Mouse (Mus musculus) limb, embryonic 13.5 days (tissue): ENCODE data around the gene Cnih4. TPM values are rescaled to one million over a fixed set of nuclear protein-coding genes. Genes with fewer than 3 reads are reported as not detected.

Source experiments
- ATAC-seq: fragments of 200-750 bp; cut with Nextera tagmentation; 2 replicates; pipeline ENCODE4 v1.8.0; 2017; ENCODE audit warnings: low read depth, moderate number of reproducible peaks, moderate TSS enrichment; ENCODE audit not compliant: low FRiP score
- H3K27ac ChIP-seq: fragments of 300-500 bp; sonication (generic); 2 replicates; pipeline ENCODE4 v1.5.1; 2015; ENCODE audit warnings: inconsistent platforms, mild to moderate bottlenecking, moderate library complexity
- H3K27me3 ChIP-seq: fragments of 300-500 bp; sonication (generic); 2 replicates; pipeline ENCODE4 v1.6.1; 2015; ENCODE audit warnings: mild to moderate bottlenecking, inconsistent platforms
- H3K36me3 ChIP-seq: fragments of 300-500 bp; sonication (generic); 2 replicates; pipeline ENCODE4 v1.6.1; 2015; ENCODE audit warnings: inconsistent platforms, mild to moderate bottlenecking, moderate library complexity
- H3K4me1 ChIP-seq: fragments of 300-500 bp; sonication (generic); 2 replicates; pipeline ENCODE4 v1.6.1; 2015; ENCODE audit warnings: inconsistent platforms
- H3K4me2 ChIP-seq: fragments of 300-500 bp; sonication (generic); replicated peaks from 2 replicates; pipeline ENCODE4 v1.6.1; 2015; ENCODE audit warnings: inconsistent platforms, mild to moderate bottlenecking, moderate library complexity
- H3K4me3 ChIP-seq: fragments of 300-500 bp; sonication (generic); 2 replicates; pipeline ENCODE4 v1.5.1; 2015; ENCODE audit warnings: moderate library complexity, mild to moderate bottlenecking, inconsistent platforms
- H3K9ac ChIP-seq: fragments of 300-500 bp; sonication (generic); 2 replicates; pipeline ENCODE4 v1.6.1; 2015; ENCODE audit warnings: mild to moderate bottlenecking, inconsistent platforms
- H3K9me3 ChIP-seq: fragments of 300-500 bp; sonication (generic); 2 replicates; pipeline ENCODE4 v1.6.1; 2016; ENCODE audit warnings: inconsistent platforms
- WGBS: fragments of 180-500 bp; shearing (Covaris S2); methylation state at CpG from one replicate; pipeline ENCODE4 v1.1.7; 2015; 5-methylcytosine and 5-hydroxymethylcytosine counted together
- polyA plus RNA-seq: library from polyadenylated mRNA; unstranded; fragments of >200 nt; fragmentation: Nextera tagmentation; extraction: Ambion mirVana; gene quantifications from 2 replicates; pipeline ENCODE4 v1.2.1, GENCODE M21; 2015

Cnih4 gene
- 94.1 and 96.1 TPM in 2 replicates for polyA plus RNA-seq

DNA sequence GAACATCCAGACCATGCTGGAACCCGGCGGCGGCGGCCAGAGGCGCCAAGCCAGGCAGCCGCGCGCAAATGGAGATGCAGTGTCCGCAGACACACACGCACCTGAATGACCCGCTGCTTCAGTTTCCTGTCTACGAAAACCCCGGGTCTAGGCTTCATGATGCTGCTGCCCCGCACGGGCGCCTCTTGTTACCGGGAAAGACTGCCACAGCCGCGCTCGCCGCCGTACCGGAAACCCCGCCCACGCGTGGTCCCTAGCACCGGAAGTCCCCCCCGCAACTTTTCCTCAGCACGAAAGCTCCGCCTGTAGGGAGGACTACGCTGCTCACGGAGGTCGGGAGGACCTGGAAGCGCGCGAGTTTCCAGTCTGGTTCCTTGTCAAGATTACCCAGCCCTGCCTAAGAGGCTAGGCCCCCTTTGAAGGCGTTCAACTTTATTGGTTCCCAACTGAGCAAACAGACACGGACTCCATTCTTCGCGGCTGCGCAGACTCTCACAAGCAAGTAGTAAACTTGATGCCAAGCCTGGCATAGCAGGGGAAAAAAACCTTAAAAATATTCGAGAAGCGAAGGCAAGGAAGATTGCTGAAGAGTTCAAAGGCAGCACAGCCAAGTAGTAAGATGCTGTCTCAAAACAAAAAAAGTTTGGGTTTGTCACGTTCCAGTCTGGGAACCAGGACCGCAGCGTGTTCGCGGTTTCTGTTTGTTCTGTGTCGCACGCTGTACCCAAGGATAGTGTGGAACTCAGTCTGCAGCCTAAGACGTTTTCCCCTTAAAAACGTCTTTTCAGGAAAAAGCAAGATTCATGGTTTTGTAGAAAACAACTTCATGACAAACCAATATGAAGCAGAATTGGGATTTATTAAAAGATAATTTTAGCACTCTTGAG is at the start of gene Cnih4, which contains the start of gene Nvl:
Gene Cnih4, plus strand, starts transcription at position 744 of the 887 bp plus-strand sequence.
Gene Nvl, minus strand, starts transcription at position 255 of the 887 bp plus-strand sequence.
- H3K27me3 ChIP-seq = no peaks in the 10 kb centered on the region
- H3K27ac ChIP-seq = peak within 1 kb of the TSS; percentile 90
- peaks cover 24% of the 10 kb centered on the region for H3K36me3 ChIP-seq
- H3K9me3 ChIP-seq = no peaks in the 10 kb centered on the region
- H3K4me1 ChIP-seq = peaks cover 23% of the 10 kb centered on the region
- peak within 1 kb of the TSS; percentile 64 for H3K4me3 ChIP-seq
- peak within 1 kb of the TSS; percentile 70 for H3K9ac ChIP-seq
- peak; percentile 99 for ATAC-seq
- peak within 1 kb of the TSS; percentile 75 for H3K4me2 ChIP-seq
- under 1% methylated on average over 52 of the region's 52 CpGs for WGBS

DNA sequence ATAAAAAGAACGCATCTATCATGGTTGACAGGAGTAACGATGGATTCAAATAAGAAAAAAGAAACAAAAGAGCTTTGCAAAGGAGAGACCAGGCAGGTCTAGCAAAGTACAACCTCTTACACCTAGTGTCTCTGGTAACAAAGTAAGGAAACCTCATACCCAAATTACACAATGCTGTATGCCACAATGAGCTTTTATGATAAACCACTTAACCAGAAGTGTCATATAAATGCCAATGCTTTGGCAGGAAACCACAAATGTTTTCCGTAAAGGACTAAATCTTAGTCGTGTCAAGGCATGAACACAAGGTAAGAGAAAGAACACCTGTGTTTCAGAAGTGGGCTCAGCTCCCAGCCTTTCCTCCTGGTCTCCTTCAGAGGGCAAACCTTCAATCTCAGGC is 27.4 kb upstream of the Cnih4 start:
- no peaks in the 10 kb centered on the region for H3K4me1 ChIP-seq
- H3K9me3 ChIP-seq = no peaks in the 10 kb centered on the region
- 96% methylated on average over 4 of the region's 4 CpGs for WGBS
- H3K9ac ChIP-seq = no peak overlapping the region
- no peak overlapping the region for H3K27ac ChIP-seq
- ATAC-seq = no peak
- H3K36me3 ChIP-seq = peaks cover 79% of the 10 kb centered on the region
- H3K27me3 ChIP-seq = no peaks in the 10 kb centered on the region
- H3K4me3 ChIP-seq = no peak overlapping the region
- H3K4me2 ChIP-seq = no peak overlapping the region

DNA sequence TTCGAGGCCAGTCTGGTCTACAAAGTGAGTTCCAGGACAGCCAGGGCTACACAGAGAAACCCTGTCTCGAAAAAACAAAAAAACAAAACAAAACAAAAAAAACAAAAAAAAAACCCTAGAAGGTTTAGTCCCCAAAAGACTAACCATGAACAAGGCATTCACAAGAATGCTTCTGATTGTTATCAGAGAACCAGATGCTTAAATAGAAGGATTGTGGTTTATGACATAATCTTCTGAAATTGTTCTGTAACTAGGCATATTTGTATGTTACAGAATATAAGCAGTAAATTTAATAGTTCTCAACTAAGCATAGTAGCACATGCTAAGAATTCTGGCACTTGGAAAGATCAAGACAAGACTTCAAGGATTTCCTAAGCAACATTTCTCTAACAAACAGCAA is 20.3 kb upstream of the Cnih4 start:
- no peak for ATAC-seq
- Histone ChIP-seq H3K4me1 (no peaks in the 10 kb centered on the region), H3K9me3 (no peaks in the 10 kb centered on the region), H3K9ac (no peak overlapping the region), H3K4me3 (no peak overlapping the region), H3K4me2 (no peak overlapping the region), H3K36me3 (peaks cover 84% of the 10 kb centered on the region), H3K27me3 (no peaks in the 10 kb centered on the region), H3K27ac (no peak overlapping the region)
- WGBS = 89% methylated on average over 2 of the region's 2 CpGs

DNA sequence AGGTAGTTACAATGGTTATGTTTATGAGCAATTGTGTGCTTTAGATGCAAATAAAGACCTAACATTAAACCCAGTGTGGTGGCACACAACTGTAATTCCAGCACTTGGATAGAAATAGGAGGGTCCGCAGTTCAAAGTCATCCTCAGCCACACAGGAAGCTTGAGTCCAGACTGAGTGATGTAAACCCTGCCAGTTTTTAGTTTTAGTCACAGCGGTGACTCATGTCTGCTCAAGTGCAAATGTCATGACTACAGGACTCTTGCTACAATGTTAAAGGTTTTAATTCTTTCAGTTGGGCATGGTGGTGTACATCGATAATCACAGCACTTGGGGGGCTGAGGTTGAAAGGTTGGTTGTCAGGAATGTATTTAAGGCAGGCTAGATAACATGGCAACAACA is 18.6 kb upstream of the Cnih4 start:
- H3K27ac ChIP-seq = no peak overlapping the region
- H3K4me3 ChIP-seq = no peak overlapping the region
- no peak overlapping the region for H3K4me2 ChIP-seq
- H3K9ac ChIP-seq = no peak overlapping the region
- H3K27me3 ChIP-seq = no peaks in the 10 kb centered on the region
- H3K4me1 ChIP-seq = no peaks in the 10 kb centered on the region
- no peaks in the 10 kb centered on the region for H3K9me3 ChIP-seq
- ATAC-seq = no peak
- H3K36me3 ChIP-seq = peaks cover 84% of the 10 kb centered on the region
- WGBS = 96% methylated on average over 3 of the region's 3 CpGs

DNA sequence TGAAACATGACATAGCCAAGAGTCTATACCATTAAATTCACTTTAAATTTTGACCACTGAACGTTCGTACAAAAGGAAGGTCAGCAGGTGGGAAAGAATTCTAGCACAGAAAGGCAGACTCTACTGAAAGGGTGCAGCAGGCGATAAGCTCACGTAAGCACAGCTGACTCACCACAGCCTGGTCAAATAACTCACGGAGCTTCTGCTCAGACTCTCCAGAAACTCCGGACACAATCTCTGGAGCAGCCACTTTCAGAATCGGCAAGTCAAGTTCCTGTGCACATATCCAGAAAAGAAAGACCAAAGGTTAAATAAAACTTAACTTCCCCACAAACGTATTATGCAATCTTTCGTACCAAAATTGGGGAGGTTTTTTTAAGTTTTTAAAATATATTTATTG is 17.7 kb upstream of the Cnih4 start:
- no peak overlapping the region for H3K9ac ChIP-seq
- H3K27ac ChIP-seq = no peak overlapping the region
- H3K4me1 ChIP-seq = no peaks in the 10 kb centered on the region
- ATAC-seq = no peak
- no peaks in the 10 kb centered on the region for H3K27me3 ChIP-seq
- no peaks in the 10 kb centered on the region for H3K9me3 ChIP-seq
- H3K4me2 ChIP-seq = no peak overlapping the region
- WGBS = 94% methylated on average over 9 of the region's 9 CpGs
- peaks cover 83% of the 10 kb centered on the region for H3K36me3 ChIP-seq
- no peak overlapping the region for H3K4me3 ChIP-seq

DNA sequence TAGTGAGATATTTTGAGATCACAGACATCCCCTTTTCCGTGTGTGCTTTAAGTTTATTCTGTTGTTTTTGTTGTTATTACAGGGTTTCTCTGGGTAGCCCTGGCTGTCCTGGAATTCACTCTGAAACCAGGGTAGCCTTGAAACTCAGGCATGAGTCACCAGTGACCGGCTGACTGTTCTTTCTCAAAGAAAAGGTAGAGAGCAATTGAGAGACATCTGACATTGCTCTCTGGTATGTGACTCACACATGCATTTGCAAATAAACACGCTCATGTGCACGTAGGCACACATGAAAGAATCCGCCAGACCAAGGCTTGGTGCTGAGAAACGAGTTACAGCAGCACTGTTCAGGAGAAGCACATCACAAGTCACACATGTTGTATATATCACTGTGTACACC is 12.6 kb upstream of the Cnih4 start:
- H3K4me1 ChIP-seq = no peaks in the 10 kb centered on the region
- no peak for ATAC-seq
- no peaks in the 10 kb centered on the region for H3K27me3 ChIP-seq
- 95% methylated on average over 6 of the region's 6 CpGs for WGBS
- no peak overlapping the region for H3K4me3 ChIP-seq
- no peaks in the 10 kb centered on the region for H3K9me3 ChIP-seq
- peaks cover 84% of the 10 kb centered on the region for H3K36me3 ChIP-seq
- H3K27ac ChIP-seq = no peak overlapping the region
- no peak overlapping the region for H3K9ac ChIP-seq
- no peak overlapping the region for H3K4me2 ChIP-seq

GRCm38 (mm10) chr1:181138730-181139129 is 5.8 kb upstream of the Cnih4 start:
- no peak overlapping the region for H3K27ac ChIP-seq
- no peak overlapping the region for H3K4me2 ChIP-seq
- no peaks in the 10 kb centered on the region for H3K27me3 ChIP-seq
- H3K4me3 ChIP-seq = no peak overlapping the region
- peaks cover 66% of the 10 kb centered on the region for H3K36me3 ChIP-seq
- no peak for ATAC-seq
- H3K9me3 ChIP-seq = no peaks in the 10 kb centered on the region
- 89% methylated on average over 7 of the region's 7 CpGs for WGBS
- H3K9ac ChIP-seq = no peak overlapping the region
- peaks cover 9% of the 10 kb centered on the region for H3K4me1 ChIP-seq

- WGBS = under 1% methylated on average over 12 of the region's 12 CpGs
- peak overlapping the region; percentile 64 for H3K4me3 ChIP-seq
- peak overlapping the region; percentile 90; the same call in 1 of the 2 replicates for H3K27ac ChIP-seq
- peak; percentile 10; the same call in 1 of the 2 replicates for ATAC-seq
- peaks cover 23% of the 10 kb centered on the region for H3K4me1 ChIP-seq
- H3K4me2 ChIP-seq = peak overlapping the region; percentile 75
- no peaks in the 10 kb centered on the region for H3K9me3 ChIP-seq
- peaks cover 29% of the 10 kb centered on the region for H3K36me3 ChIP-seq
- peak overlapping the region; percentile 70 for H3K9ac ChIP-seq
- no peaks in the 10 kb centered on the region for H3K27me3 ChIP-seq
Measured at GRCm38 (mm10) chr1:181143609-181143949, 914 bp upstream of the Cnih4 start.

GRCm38 (mm10) chr1:181144966-181145365 is 473 bp downstream of the Cnih4 start:
- H3K9me3 ChIP-seq = no peaks in the 10 kb centered on the region
- H3K9ac ChIP-seq = peak overlapping the region; percentile 70
- no peak for ATAC-seq
- H3K4me2 ChIP-seq = peak overlapping the region; percentile 75
- H3K36me3 ChIP-seq = peaks cover 18% of the 10 kb centered on the region
- H3K27ac ChIP-seq = peak overlapping the region; percentile 90
- H3K4me1 ChIP-seq = peaks cover 23% of the 10 kb centered on the region
- no peaks in the 10 kb centered on the region for H3K27me3 ChIP-seq
- peak overlapping the region; percentile 64 for H3K4me3 ChIP-seq
- WGBS = 4% methylated on average over 12 of the region's 12 CpGs

GRCm38 (mm10) chr1:181146187-181146586 is 1.7 kb downstream of the Cnih4 start:
- Histone ChIP-seq H3K27ac (no peak overlapping the region), H3K9me3 (no peaks in the 10 kb centered on the region), H3K4me1 (peaks cover 23% of the 10 kb centered on the region), H3K9ac (no peak overlapping the region), H3K4me3 (no peak overlapping the region), H3K4me2 (no peak overlapping the region), H3K36me3 (peaks cover 6% of the 10 kb centered on the region), H3K27me3 (no peaks in the 10 kb centered on the region)
- WGBS = 91% methylated on average over 2 of the region's 2 CpGs
- no peak for ATAC-seq

DNA sequence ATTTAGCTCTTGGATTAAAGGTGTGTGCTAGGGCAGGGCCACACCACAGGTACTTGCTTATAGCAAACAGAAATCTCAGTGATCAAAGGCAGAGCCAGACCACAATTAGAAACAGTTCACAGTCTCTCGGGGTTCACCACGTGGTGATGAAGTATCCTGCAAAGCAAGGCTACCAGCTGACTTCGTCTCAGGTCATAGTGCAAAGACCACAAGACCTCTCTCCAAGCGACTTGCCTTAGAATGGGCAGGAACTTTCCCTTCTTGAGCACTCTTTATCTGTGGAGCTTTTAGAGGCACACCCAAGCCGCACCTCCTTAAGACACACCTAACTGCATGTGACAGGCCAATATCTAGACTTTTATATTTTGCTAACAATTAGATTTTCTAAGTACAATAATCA is 4.0 kb downstream of the Cnih4 start:
- WGBS = 62% methylated on average over 5 of the region's 5 CpGs
- no peaks in the 10 kb centered on the region for H3K36me3 ChIP-seq
- ATAC-seq = no peak
- H3K9ac ChIP-seq = no peak overlapping the region
- no peak overlapping the region for H3K27ac ChIP-seq
- peaks cover 30% of the 10 kb centered on the region for H3K4me1 ChIP-seq
- H3K9me3 ChIP-seq = no peaks in the 10 kb centered on the region
- no peak overlapping the region for H3K4me3 ChIP-seq
- H3K4me2 ChIP-seq = no peak overlapping the region
- no peaks in the 10 kb centered on the region for H3K27me3 ChIP-seq

DNA sequence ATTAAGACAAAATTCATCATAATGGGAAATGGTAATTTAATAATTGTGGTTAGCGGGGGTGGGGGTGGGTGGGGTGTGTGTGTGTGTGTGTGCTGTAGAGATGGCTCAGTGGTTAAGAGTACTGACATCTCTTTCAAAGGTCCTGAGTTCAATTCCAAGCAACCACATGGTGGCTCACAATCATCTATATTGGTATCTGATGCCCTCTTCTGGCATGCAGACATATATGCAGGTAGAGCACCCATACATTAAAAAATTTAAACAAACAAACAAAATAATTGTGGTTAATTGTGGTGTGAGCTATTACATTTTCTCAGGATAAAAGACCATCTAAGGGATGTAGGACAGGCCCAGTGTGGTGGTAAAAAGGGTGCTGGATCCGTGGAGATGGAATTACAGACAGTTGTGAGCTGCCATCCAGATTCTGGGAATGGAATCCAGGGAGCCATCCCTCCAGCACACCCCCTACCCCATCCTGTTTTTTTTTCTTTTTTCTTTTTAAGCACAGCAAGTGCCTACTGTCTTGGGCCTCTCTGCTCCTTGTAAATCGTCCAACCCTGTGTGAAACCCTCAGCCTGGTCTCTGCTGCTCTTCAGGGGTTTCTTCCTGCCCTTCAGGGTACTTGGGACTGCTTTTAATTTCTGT is 5.0 kb downstream of the Cnih4 start:
- WGBS = 66% methylated on average over 3 of the region's 3 CpGs
- H3K36me3 ChIP-seq = peaks cover 8% of the 10 kb centered on the region; the same call in 1 of the 2 replicates
- H3K27ac ChIP-seq = no peak overlapping the region
- no peak overlapping the region for H3K4me2 ChIP-seq
- H3K9ac ChIP-seq = no peak overlapping the region
- H3K4me3 ChIP-seq = no peak overlapping the region
- H3K9me3 ChIP-seq = no peaks in the 10 kb centered on the region
- no peak for ATAC-seq
- no peaks in the 10 kb centered on the region for H3K27me3 ChIP-seq
- H3K4me1 ChIP-seq = peaks cover 30% of the 10 kb centered on the region
